Mouse (Mus musculus): Measurements from ENCODE around the gene Oprm1. TPM values are rescaled to one million over a fixed set of nuclear protein-coding genes. Genes with fewer than 3 reads are reported as not detected.

Oprm1 gene
- not detected in 2 replicates for polyA plus RNA-seq (2015; fragmentation: Nextera tagmentation; extraction: Ambion mirVana)

DNA sequence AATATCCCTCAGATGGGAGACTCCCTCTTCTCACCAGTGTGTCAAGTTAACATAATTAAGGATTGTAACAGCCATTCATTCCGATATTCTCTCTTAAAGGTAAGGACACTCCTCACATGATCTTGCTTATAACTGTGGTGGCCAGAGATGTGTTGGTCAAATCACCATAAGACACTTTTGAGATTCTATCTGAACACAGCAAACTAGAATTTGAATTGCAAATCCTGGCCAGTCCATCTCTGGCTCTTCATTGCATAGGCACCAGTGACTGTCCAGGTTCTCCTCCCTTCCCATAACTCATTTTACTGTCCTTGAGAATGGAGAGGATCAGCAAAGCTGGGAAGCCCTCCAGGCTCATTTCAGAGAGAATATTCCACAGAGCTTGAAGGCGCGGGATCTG, at the start of gene Oprm1:
Oprm1 (plus strand) TSS at position 301 of the 400 bp plus-strand sequence.
- H3K9ac ChIP-seq (ENCODE audit: low read length), result no peak within 1 kb of the TSS
- H3K27ac ChIP-seq (ENCODE audit: low read length), result no peak within 1 kb of the TSS
- no peak for ATAC-seq (ENCODE audit: low read depth)
- no peaks in the 10 kb centered on the region for H3K9me3 ChIP-seq (ENCODE audit: control insufficient read depth, low read length)
- no peak within 1 kb of the TSS for H3K4me3 ChIP-seq (ENCODE audit: low read length)
- 79% methylated on average over 3 of the region's 3 CpGs for WGBS
- no peaks in the 10 kb centered on the region for H3K36me3 ChIP-seq (ENCODE audit: control insufficient read depth, insufficient read depth, low read length)
- no peaks in the 10 kb centered on the region for H3K4me1 ChIP-seq (replicated peaks; ENCODE audit: control insufficient read depth, insufficient read depth, low read length)
- no peak within 1 kb of the TSS for H3K4me2 ChIP-seq (ENCODE audit: low read depth, low read length)
- no peaks in the 10 kb centered on the region for H3K27me3 ChIP-seq (ENCODE audit: control insufficient read depth, insufficient read depth, low read depth, low read length)

DNA sequence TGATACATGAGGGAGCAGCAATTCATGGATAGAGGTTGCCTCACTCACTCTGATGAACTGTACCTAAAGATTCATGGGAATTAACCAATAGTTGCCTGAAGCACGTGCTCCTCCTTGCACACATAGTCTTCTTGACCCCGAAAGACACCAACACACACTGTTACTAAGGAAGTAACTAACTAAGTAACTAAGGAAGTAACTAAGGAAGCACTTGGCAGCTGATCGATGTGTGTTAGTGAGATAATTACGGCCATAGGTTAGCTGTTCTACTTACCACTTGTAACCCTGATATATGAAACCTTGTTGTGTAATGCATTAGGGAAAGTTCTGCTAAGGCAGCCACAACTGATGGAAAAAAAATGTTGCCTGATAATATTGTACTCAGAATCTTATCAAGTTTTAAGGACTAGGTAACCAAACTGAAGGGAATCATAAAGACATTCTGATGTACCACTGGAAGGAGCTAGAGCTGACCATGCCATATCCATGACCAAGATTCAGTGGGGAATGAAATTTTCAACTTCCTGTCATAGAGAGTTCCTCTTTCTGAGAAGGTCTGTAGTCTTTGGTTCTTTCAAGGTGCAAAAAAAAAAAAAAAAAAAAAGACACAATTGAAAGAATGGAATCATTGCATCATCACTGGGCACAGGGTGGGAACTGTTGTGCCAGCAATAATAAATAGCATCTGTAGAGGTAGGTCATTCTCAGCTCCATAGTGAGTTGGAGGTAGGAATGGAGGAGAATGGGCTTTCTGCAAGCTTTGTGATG, 40.9 kb upstream of the Oprm1 start:
- no peak overlapping the region for H3K27ac ChIP-seq (ENCODE audit: low read length)
- H3K36me3 ChIP-seq (ENCODE audit: control insufficient read depth, insufficient read depth, low read length), result no peaks in the 10 kb centered on the region
- H3K9ac ChIP-seq (ENCODE audit: low read length), result no peak overlapping the region
- H3K9me3 ChIP-seq (ENCODE audit: control insufficient read depth, low read length), result no peaks in the 10 kb centered on the region
- H3K4me1 ChIP-seq (replicated peaks; ENCODE audit: control insufficient read depth, insufficient read depth, low read length), result no peaks in the 10 kb centered on the region
- ATAC-seq (ENCODE audit: low read depth), result no peak
- H3K27me3 ChIP-seq (ENCODE audit: control insufficient read depth, insufficient read depth, low read depth, low read length), result no peaks in the 10 kb centered on the region
- no peak overlapping the region for H3K4me3 ChIP-seq (ENCODE audit: low read length)
- H3K4me2 ChIP-seq (ENCODE audit: low read depth, low read length), result no peak overlapping the region
- 70% methylated on average over 4 of the region's 4 CpGs for WGBS

DNA sequence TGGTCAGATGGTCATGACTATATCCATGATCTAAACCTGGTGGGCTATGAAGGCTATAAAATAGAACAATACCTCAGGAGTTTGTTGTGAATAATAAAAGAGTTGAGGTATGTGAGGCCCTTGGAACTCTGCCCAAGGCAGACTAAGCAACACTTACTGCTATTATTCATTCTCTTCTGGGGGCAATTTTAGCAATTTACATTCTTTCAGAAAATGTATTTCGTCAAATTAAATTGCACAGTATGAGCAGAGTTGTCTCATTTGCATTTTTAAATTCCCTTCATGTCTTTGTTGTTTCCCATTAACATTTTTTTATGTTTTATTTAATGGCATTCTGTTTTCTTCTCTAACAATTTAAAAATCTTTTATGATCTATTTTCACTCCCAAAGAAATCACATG, 34.5 kb upstream of the Oprm1 start:
- no peaks in the 10 kb centered on the region for H3K27me3 ChIP-seq (ENCODE audit: control insufficient read depth, insufficient read depth, low read depth, low read length)
- 47% methylated on average over 1 of the region's 1 CpGs for WGBS
- H3K36me3 ChIP-seq (ENCODE audit: control insufficient read depth, insufficient read depth, low read length), result no peaks in the 10 kb centered on the region
- H3K9me3 ChIP-seq (ENCODE audit: control insufficient read depth, low read length), result no peaks in the 10 kb centered on the region
- H3K4me3 ChIP-seq (ENCODE audit: low read length), result no peak overlapping the region
- no peak overlapping the region for H3K9ac ChIP-seq (ENCODE audit: low read length)
- H3K4me1 ChIP-seq (replicated peaks; ENCODE audit: control insufficient read depth, insufficient read depth, low read length), result no peaks in the 10 kb centered on the region
- ATAC-seq (ENCODE audit: low read depth), result no peak
- H3K4me2 ChIP-seq (ENCODE audit: low read depth, low read length), result no peak overlapping the region
- H3K27ac ChIP-seq (ENCODE audit: low read length), result no peak overlapping the region

DNA sequence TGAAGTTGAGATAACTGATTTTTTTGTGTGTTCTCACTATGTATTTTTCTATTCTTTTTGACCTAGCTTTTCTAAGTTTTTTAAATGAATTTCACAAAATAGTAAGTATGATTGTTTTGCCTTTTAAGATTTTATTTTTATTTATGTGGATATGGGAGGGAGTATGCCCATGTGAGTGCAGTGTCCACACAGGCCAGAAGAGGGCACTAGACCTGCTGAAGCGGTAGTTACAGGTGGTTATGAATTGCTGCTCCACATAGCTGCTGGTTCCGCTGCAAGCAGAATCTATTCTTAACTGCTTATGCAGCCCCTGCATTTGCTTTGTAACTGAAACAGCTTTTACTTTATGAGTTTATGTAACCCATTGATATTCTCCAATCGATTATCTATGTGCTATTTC, 29.8 kb upstream of the Oprm1 start:
- Histone ChIP-seq H3K9ac (ENCODE audit: low read length) (no peak overlapping the region), H3K36me3 (ENCODE audit: control insufficient read depth, insufficient read depth, low read length) (no peaks in the 10 kb centered on the region), H3K4me3 (ENCODE audit: low read length) (no peak overlapping the region), H3K4me2 (ENCODE audit: low read depth, low read length) (no peak overlapping the region), H3K27ac (ENCODE audit: low read length) (no peak overlapping the region), H3K9me3 (ENCODE audit: control insufficient read depth, low read length) (no peaks in the 10 kb centered on the region), H3K27me3 (ENCODE audit: control insufficient read depth, insufficient read depth, low read depth, low read length) (no peaks in the 10 kb centered on the region), H3K4me1 (replicated peaks; ENCODE audit: control insufficient read depth, insufficient read depth, low read length) (no peaks in the 10 kb centered on the region)
- no peak for ATAC-seq (ENCODE audit: low read depth)
- 86% methylated on average over 3 of the region's 3 CpGs for WGBS

DNA sequence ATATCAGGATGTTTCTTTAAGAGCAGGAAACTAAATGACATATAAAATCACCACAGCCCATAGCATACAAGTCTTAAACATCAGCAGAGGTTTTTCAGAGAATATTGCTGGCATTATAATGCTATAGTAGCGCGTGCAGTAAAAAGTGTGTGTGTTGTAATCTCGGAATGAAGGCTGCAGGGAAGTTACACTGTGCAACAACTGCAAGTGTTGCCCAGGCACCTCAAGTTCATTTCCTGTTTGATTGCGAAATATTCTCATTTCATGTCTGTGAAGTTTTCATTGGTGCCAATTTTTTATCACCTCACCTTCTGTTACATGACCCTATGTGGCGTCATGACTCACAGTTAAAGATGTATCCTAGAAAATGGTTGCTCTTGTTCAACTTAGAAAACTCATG, 4.9 kb upstream of the Oprm1 start:
- WGBS, result 76% methylated on average over 5 of the region's 5 CpGs

DNA sequence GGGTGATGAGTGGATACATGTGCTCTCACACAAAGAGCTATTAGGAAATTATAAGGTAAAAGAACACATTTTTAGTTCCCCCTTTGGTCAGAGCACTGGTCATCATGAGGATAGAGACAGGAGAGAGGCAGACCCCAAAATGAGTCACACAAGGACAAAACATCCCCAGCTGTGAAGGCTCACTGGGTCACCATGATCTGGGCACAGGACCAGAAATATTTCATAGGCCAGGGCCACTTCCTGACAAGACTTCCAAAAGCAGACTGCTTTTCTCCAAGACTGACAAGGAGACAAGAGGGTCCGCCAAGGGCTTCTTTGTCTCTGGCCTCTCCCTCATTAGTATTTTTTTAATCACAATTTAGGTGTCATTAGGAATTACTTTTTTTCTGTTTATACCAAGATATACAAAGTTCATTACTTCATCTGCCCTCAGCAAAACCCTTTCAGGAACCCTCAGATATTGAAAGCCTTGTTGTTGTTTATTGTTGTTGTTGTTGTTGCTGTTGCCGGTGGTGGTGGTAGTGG, 3.0 kb downstream of the Oprm1 start, which contains the start of gene Gm10945:
Gm10945 (minus strand) TSS at position 475 of the 525 bp plus-strand sequence.
- WGBS, result 71% methylated on average over 2 of the region's 2 CpGs
- no peak within 1 kb of the TSS for H3K4me2 ChIP-seq (ENCODE audit: low read depth, low read length)
- peak; percentile 81 for ATAC-seq (ENCODE audit: low read depth)

More for the DNA sequence above, 4.9 kb upstream of the Oprm1 start:
- H3K4me3 ChIP-seq (ENCODE audit: low read length), result no peak overlapping the region
- no peak overlapping the region for H3K27ac ChIP-seq (ENCODE audit: low read length)
- H3K4me1 ChIP-seq (replicated peaks; ENCODE audit: control insufficient read depth, insufficient read depth, low read length), result no peaks in the 10 kb centered on the region
- no peaks in the 10 kb centered on the region for H3K9me3 ChIP-seq (ENCODE audit: control insufficient read depth, low read length)
- no peak for ATAC-seq (ENCODE audit: low read depth)
- H3K36me3 ChIP-seq (ENCODE audit: control insufficient read depth, insufficient read depth, low read length), result no peaks in the 10 kb centered on the region
- no peak overlapping the region for H3K4me2 ChIP-seq (ENCODE audit: low read depth, low read length)
- no peaks in the 10 kb centered on the region for H3K27me3 ChIP-seq (ENCODE audit: control insufficient read depth, insufficient read depth, low read depth, low read length)
- no peak overlapping the region for H3K9ac ChIP-seq (ENCODE audit: low read length)

DNA sequence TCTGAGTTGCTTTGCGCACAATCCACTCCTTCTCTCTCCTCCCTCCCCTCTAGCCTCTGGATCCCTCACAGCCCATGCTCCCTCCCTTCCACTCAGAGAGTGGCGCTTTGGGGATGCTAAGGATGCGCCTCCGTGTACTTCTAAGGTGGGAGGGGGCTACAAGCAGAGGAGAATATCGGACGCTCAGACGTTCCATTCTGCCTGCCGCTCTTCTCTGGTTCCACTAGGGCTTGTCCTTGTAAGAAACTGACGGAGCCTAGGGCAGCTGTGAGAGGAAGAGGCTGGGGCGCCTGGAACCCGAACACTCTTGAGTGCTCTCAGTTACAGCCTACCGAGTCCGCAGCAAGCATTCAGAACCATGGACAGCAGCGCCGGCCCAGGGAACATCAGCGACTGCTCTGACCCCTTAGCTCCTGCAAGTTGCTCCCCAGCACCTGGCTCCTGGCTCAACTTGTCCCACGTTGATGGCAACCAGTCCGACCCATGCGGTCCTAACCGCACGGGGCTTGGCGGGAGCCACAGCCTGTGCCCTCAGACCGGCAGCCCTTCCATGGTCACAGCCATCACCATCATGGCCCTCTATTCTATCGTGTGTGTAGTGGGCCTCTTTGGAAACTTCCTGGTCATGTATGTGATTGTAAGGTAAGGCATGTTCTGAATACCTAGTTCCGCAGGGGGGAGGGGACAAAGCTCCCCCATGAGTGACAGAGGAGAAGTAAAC, 30.4 kb downstream of the Oprm1 start:
- H3K4me3 ChIP-seq (ENCODE audit: low read length), result no peak overlapping the region
- no peak overlapping the region for H3K4me2 ChIP-seq (ENCODE audit: low read depth, low read length)
- H3K36me3 ChIP-seq (ENCODE audit: control insufficient read depth, insufficient read depth, low read length), result no peaks in the 10 kb centered on the region
- no peaks in the 10 kb centered on the region for H3K27me3 ChIP-seq (ENCODE audit: control insufficient read depth, insufficient read depth, low read depth, low read length)
- no peaks in the 10 kb centered on the region for H3K4me1 ChIP-seq (replicated peaks; ENCODE audit: control insufficient read depth, insufficient read depth, low read length)
- WGBS, result 4% methylated on average over 25 of the region's 25 CpGs
- ATAC-seq (ENCODE audit: low read depth), result peak; percentile 49; the same call in 1 of the 2 replicates
- no peak overlapping the region for H3K27ac ChIP-seq (ENCODE audit: low read length)
- no peak overlapping the region for H3K9ac ChIP-seq (ENCODE audit: low read length)
- no peaks in the 10 kb centered on the region for H3K9me3 ChIP-seq (ENCODE audit: control insufficient read depth, low read length)

More for the DNA sequence above, 3.0 kb downstream of the Oprm1 start, which contains the start of gene Gm10945:
- Histone ChIP-seq H3K27ac (ENCODE audit: low read length) (no peak within 1 kb of the TSS), H3K27me3 (ENCODE audit: control insufficient read depth, insufficient read depth, low read depth, low read length) (no peaks in the 10 kb centered on the region), H3K4me1 (replicated peaks; ENCODE audit: control insufficient read depth, insufficient read depth, low read length) (no peaks in the 10 kb centered on the region), H3K9ac (ENCODE audit: low read length) (no peak within 1 kb of the TSS), H3K36me3 (ENCODE audit: control insufficient read depth, insufficient read depth, low read length) (no peaks in the 10 kb centered on the region), H3K4me3 (ENCODE audit: low read length) (no peak within 1 kb of the TSS), H3K9me3 (ENCODE audit: control insufficient read depth, low read length) (no peaks in the 10 kb centered on the region)

DNA sequence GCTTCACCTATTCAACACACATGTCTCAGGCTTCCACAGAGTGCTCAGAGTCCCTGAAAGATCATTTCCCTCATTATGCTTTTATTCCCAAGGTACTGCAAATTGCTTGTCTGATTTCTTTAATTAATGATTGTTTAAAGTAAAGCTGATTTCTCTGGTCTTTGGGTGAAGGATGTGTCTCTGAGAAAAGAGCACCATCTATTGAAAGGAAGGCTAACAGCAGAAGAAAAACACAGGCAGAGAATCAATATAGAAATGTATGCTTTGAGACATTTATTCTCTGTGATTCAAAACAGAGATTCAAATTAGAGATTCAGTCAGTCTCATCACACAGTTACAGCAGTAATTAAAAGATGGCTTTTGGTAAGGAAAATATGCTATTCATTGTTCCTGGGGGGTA, 31.9 kb downstream of the Oprm1 start:
- Histone ChIP-seq H3K4me1 (replicated peaks; ENCODE audit: control insufficient read depth, insufficient read depth, low read length) (no peaks in the 10 kb centered on the region), H3K4me3 (ENCODE audit: low read length) (no peak overlapping the region), H3K9ac (ENCODE audit: low read length) (no peak overlapping the region), H3K9me3 (ENCODE audit: control insufficient read depth, low read length) (no peaks in the 10 kb centered on the region), H3K27me3 (ENCODE audit: control insufficient read depth, insufficient read depth, low read depth, low read length) (no peaks in the 10 kb centered on the region), H3K27ac (ENCODE audit: low read length) (no peak overlapping the region), H3K36me3 (ENCODE audit: control insufficient read depth, insufficient read depth, low read length) (no peaks in the 10 kb centered on the region), H3K4me2 (ENCODE audit: low read depth, low read length) (no peak overlapping the region)
- ATAC-seq (ENCODE audit: low read depth), result no peak

DNA sequence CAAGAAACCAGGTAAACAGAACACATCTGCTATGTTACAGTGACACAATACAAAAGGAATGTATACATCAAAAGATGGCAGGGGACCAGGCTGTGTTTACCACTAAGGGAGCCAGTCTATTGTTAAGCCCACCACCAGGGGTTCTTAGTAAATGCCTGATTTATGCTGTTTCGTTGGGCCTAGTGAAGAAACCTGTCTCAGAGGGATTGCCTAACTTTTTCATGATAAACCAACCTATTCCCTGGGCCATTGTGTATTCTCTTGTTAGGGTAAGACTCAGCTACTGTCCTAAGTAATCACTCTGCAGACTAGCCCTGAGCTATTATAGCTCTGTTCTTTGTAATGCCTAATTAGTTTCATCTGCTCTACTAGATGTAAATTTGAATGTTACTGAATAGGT, 62.3 kb downstream of the Oprm1 start:
- H3K27ac ChIP-seq (ENCODE audit: low read length), result no peak overlapping the region
- no peaks in the 10 kb centered on the region for H3K4me1 ChIP-seq (replicated peaks; ENCODE audit: control insufficient read depth, insufficient read depth, low read length)
- 39% methylated on average over 1 of the region's 1 CpGs for WGBS
- no peak overlapping the region for H3K4me3 ChIP-seq (ENCODE audit: low read length)
- H3K9ac ChIP-seq (ENCODE audit: low read length), result no peak overlapping the region
- ATAC-seq (ENCODE audit: low read depth), result no peak
- no peak overlapping the region for H3K4me2 ChIP-seq (ENCODE audit: low read depth, low read length)
- no peaks in the 10 kb centered on the region for H3K27me3 ChIP-seq (ENCODE audit: control insufficient read depth, insufficient read depth, low read depth, low read length)
- H3K9me3 ChIP-seq (ENCODE audit: control insufficient read depth, low read length), result no peaks in the 10 kb centered on the region
- no peaks in the 10 kb centered on the region for H3K36me3 ChIP-seq (ENCODE audit: control insufficient read depth, insufficient read depth, low read length)
